Mouse (Mus musculus): ENCODE measurements around the gene Atxn7l3.
A peak's percentile ranks its signal among the peaks of the same experiment; 100 is the strongest.

The Atxn7l3 gene

GRCm38 (mm10) chr11:102318576-102319409 is 22.4 kb upstream of the Atxn7l3 start:
- no peak for DNase-seq (ENCODE audit: low read depth, low spot score)

GRCm38 (mm10) chr11:102317901-102318575 is 21.6 kb upstream of the Atxn7l3 start:
- no peak for DNase-seq (ENCODE audit: low read depth, low spot score)

- no peak for DNase-seq (ENCODE audit: low read depth, low spot score)
Measured at GRCm38 (mm10) chr11:102317298-102317900, 21.0 kb upstream of the Atxn7l3 start.

- peak; percentile 88 for DNase-seq (ENCODE audit: low read depth, low spot score)
Measured at GRCm38 (mm10) chr11:102316572-102317297, 20.3 kb upstream of the Atxn7l3 start.

GRCm38 (mm10) chr11:102315690-102316571 is 19.5 kb upstream of the Atxn7l3 start:
- DNase-seq (ENCODE audit: low read depth, low spot score), result no peak

- DNase-seq (ENCODE audit: low read depth, low spot score), result no peak
Measured at GRCm38 (mm10) chr11:102314321-102314720, 17.9 kb upstream of the Atxn7l3 start.

- no peak for DNase-seq (ENCODE audit: low read depth, low spot score)
Measured at GRCm38 (mm10) chr11:102312586-102312985, 16.2 kb upstream of the Atxn7l3 start.

- no peak for DNase-seq (ENCODE audit: low read depth, low spot score)
Measured at GRCm38 (mm10) chr11:102311966-102312365, 15.5 kb upstream of the Atxn7l3 start.

GRCm38 (mm10) chr11:102310768-102311695 is 14.6 kb upstream of the Atxn7l3 start:
- DNase-seq (ENCODE audit: low read depth, low spot score), result no peak

GRCm38 (mm10) chr11:102309821-102310617 is 13.6 kb upstream of the Atxn7l3 start:
- no peak for DNase-seq (ENCODE audit: low read depth, low spot score)

GRCm38 (mm10) chr11:102308979-102309378 is 12.5 kb upstream of the Atxn7l3 start:
- DNase-seq (ENCODE audit: low read depth, low spot score), result peak; percentile 93

- DNase-seq (ENCODE audit: low read depth, low spot score), result no peak
Measured at GRCm38 (mm10) chr11:102308104-102308503, 11.7 kb upstream of the Atxn7l3 start.

- DNase-seq (ENCODE audit: low read depth, low spot score), result no peak
Measured at GRCm38 (mm10) chr11:102305359-102305758, 8.9 kb upstream of the Atxn7l3 start.

- DNase-seq (ENCODE audit: low read depth, low spot score), result no peak
Measured at GRCm38 (mm10) chr11:102304141-102304540, 7.7 kb upstream of the Atxn7l3 start.

- peak; percentile 97 for DNase-seq (ENCODE audit: low read depth, low spot score)
Measured at GRCm38 (mm10) chr11:102299839-102300238, 3.4 kb upstream of the Atxn7l3 start.

GRCm38 (mm10) chr11:102297577-102298556 is 1.4 kb upstream of the Atxn7l3 start:
- no peak for DNase-seq (ENCODE audit: low read depth, low spot score)

- DNase-seq (ENCODE audit: low read depth, low spot score), result no peak
Measured at GRCm38 (mm10) chr11:102295598-102296471, 596 bp downstream of the Atxn7l3 start.
